Mouse (Mus musculus): ENCODE data around the gene Peak1.

DNA sequence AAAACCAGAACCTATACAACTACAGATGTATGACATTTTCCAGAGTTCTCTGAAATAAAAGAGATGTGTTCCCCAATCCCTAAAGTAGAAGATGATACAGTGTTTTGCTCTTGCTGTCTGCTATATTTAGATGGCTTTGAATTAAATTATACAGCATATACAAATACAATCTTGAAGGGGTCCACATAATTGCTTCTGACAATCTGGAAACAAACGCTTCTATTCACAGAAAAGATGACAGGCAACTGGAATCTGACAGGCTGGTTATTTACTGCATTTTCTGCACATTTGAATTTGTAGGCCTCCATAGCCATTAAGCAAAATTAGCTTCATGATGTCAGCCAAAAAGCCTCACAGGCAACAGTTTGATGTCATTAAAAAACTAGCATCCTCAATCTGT lies 35.1 kb downstream of the Peak1 start:
- TF ChIP-seq CTCF (IDR thresholded peaks at IDR 0.05; ENCODE audit: extremely low read depth, insufficient read depth, insufficient read length, insufficient replicate concordance) (no peak), POLR2A (IDR thresholded peaks at IDR 0.05; ENCODE audit: low read depth, low read length) (no peak)
